Mouse (Mus musculus): ENCODE data around the gene Gm45208.
A peak's percentile ranks its signal among the peaks of the same experiment; 100 is the strongest.
"Not testable (repeated sequence)": the region's sequence is repeated elsewhere in the genome, so short reads cannot be mapped to it uniquely, and the experiment has no call there.

Gm45208 gene

DNA sequence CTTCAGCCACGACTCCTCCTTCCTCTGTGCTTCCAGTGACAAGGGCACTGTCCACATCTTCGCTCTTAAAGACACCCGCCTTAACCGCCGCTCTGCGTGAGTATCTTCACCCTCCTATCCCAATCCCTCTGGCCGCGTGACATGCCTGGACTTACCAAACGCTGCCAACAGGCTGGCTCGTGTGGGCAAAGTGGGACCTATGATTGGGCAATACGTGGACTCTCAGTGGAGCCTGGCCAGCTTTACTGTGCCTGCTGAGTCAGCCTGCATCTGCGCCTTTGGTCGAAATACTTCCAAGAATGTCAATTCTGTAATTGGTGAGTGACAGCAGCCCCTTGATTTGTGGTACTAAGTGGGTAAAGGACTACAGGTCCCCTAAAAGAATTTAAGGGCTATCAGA lies 5.1 kb downstream of the Gm45208 start:
- no peak for DNase-seq (ENCODE audit: low spot score in 2 of 2)

DNA sequence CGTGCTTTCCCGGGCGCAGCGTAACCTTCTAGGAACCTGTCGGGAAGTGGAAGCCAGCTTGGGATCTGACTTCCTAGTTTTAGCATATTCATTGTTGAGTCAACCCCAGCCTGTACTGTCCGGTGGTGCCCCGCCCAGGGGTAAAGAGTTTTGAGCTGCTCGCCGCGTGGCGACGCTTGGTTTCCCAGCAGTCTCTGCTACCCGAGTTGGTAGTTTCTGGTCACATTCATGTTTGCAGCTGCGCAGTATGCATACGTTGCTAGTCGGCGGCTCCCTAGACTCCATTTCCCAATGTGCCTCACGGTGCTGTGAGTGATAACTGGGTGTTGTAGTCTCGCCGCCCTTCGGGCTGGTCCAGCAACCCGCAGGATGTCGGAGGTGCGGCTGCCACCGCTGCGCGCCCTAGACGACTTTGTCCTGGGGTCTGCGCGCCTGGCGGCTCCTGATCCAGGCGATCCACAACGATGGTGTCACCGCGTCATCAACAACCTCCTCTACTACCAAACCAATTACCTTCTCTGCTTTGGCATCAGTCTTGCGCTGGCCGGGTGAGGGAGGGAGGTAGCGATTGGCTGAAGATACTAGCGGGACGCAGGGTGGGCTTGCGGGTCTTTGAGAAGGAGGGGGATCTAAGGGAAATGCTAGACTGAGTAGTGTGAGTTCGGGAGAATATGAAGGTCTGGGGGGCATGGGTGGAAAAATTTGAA lies 6.3 kb downstream of the Gm45208 start, which contains the start of gene Praf2:
TSS of gene Praf2 (plus strand) at position 225 of the 707 bp plus-strand sequence.
- DNase-seq (ENCODE audit: low spot score in 2 of 2) = peak; percentile 81 to 89

DNA sequence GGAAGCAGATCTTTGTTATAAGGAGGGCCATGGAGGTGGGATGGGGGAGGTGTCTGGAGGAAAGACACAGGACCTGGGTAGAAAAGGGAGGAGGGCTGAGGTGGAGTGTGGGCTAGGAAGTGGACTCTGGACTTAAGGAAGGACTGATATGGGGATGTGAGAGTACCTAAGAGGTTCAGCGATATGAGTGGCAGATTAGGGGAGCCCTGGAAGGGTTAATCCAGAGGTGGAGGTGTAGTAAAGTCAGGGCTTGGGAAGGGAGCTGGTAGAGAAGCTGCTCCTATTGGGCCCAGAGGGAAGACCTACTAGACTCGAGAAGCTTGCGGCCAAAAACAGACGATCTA lies 6.8 kb downstream of the Gm45208 start:
- DNase-seq (ENCODE audit: low spot score in 2 of 2) = no peak

DNA sequence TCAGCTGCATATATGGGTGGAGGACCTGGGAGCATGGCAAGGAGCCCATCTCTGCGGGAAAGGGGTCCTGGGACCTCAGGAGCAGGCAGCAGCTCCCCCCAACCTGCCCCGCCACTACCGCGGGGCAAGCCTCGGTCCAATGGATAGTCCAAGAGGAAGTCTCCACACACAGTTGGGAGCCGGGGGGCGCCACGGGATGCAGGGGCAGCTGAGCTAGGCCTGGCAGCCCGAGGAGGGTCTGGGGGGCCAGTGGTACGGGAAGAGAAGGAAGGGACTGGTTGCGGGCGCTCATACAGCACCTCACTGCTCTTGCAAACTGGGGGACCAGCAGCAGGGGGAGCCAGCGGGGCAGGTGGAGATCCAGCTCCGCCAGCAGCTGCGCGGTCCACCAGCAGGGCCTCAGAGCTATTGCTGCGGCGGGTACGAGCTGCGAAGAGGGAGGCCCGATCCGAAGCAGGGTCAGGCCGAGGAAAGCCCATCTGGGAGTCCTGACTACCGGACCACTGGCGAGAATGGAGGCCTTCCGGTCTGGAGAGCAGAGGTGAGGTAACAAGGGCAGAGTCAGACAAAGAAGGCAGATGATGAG lies 11.6 kb downstream of the Gm45208 start:
- DNase-seq (ENCODE audit: low spot score in 2 of 2) = peak in 1 of 2 experiments; percentile 33

DNA sequence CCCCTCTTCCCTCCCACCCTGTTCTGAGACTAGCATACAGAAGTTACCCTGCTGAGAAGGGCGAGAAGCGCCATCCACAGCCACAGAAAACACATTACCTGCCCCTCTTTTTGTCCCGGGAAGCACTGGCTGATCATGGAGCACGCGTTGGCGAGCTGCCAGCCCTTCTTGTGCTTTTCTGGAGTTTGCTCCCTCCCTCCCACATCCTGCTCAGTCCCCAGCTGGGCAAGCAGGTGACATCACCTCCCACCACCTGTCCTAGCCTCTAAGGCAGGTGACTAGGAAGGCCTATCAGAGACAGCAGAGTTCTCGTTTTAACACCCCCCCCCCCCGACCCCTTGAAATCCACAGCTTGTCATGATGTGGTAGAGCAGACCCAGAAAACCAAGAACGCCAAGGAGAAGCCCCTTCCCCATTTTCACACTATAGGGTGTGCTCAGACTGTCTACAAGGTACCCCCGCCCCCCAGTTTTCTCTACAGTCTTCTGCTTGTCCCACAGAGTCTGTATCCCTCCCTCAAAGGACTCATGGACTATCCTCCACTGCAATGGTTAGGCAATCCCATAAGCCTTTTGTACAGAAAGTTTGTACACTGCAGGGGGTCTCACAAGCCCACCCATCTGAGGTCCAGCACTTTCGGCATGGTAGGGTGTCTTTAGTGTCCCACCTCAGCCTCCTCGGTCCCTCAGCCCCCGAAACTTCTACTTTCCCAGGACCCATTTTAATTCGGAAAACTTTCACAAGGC lies 17.5 kb downstream of the Gm45208 start:
- DNase-seq (ENCODE audit: low spot score in 2 of 2) = no peak

DNA sequence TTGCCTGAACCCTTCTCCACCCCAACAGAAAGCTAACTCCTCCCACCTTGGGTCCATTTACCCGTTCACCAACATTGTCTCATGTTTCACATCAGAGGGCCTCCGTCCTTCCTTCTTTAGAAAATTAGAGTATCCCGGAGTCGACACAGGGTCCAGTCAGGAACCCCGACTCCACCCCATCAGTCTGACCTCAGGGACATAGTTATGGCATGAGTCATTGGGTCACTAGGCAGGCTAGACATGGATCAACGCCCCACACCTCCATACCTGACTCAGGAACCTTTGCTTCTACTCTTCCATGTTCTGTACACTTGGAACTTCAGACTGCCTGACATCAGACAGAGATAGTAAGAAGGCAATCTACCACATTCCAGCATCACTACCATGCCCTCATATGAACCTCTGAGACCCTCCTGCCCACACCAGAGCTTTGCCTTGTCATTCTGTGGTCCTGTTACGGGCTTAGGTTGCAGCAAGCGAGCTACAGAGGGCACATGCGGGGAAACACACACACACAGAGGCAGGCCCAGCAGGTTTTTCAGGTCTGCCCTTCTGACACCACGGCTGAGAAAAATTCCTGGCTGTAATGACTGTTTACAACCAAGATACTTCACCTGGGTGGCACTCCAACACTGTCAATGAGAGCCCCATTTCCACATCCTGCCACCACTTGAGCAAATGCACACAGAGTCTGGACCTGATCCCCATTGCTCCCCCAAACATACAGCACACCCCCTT lies 18.2 kb downstream of the Gm45208 start:
- DNase-seq (ENCODE audit: low spot score in 2 of 2) = no peak

DNA sequence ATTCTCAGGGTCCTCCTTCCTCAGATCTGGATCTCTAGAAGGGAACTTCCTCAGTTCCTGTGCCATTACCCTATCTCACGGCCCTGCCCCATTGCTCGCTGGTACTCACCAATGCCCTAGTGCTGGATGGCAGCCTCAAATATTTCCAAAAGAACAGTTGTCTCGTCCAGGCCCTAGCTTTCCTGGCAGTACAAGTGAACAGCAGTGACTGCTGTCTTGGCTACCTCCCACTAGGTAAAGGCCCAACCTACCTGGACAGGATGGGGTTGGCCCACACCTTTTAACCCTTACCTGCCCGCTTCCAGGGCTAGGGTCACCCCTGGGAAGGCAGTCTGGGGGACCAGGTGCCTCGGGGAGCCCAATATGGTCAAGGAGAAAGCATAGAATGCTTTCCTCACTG lies 19.1 kb downstream of the Gm45208 start:
- no peak for DNase-seq (ENCODE audit: low spot score in 2 of 2)

DNA sequence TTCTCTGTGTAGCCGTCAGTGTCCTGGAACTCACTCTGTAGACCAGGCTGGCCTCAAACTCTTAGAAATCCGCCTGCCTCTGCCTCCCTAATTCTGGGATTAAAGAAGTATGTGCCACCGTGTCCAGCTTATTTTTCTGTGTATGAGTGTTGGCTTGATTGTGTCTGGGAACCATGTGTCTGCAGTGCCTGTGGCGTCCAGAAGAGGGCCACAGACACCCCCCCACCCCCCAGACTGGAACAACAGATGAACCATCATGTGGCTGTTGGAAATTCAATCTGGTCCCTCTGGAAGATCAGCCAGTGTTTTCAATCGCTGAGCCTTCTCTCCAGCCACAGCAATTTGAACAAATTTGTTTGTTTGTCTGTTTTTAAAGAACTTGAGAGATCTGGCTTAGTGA lies 21.4 kb downstream of the Gm45208 start:
- DNase-seq (ENCODE audit: low spot score in 2 of 2) = no peak

DNA sequence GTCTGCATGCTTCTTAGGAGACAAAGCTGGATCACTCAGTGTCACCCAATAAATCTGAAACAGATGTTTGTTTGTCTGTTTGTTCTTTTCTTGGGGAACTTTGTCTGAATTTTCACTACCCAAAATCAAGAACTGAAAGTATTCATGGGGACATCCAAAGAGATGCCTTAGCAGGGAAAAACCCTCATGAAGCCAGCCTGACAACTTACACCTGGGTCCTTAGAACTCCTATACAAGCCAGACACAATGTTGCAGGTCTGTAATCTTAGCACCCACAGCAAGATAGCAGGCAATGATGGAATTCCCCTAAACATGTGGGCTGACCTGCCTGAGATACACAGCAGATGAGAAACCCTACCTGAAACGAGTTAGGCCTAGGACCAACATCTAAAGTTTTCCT lies 22.9 kb downstream of the Gm45208 start:
- no peak for DNase-seq (ENCODE audit: low spot score in 2 of 2)

DNA sequence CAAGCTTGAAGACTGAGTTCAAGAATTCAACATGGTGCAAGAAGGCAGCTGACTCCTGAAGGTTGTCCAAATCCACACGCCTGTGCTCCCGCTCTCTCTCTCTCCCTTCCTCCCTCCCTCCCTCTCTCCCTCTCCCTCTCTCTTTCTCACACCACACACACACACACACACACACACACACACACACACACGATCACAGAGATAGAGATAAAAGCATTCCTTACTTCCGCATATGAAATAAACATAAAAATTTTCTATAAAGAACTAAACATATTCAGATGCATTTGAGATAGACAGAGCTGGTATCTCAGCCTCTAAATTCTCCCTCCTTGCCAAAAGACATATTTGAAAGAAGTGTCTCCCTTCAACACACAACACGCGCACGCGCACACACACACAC lies 23.4 kb downstream of the Gm45208 start:
- no peak for DNase-seq (ENCODE audit: low spot score in 2 of 2)

DNA sequence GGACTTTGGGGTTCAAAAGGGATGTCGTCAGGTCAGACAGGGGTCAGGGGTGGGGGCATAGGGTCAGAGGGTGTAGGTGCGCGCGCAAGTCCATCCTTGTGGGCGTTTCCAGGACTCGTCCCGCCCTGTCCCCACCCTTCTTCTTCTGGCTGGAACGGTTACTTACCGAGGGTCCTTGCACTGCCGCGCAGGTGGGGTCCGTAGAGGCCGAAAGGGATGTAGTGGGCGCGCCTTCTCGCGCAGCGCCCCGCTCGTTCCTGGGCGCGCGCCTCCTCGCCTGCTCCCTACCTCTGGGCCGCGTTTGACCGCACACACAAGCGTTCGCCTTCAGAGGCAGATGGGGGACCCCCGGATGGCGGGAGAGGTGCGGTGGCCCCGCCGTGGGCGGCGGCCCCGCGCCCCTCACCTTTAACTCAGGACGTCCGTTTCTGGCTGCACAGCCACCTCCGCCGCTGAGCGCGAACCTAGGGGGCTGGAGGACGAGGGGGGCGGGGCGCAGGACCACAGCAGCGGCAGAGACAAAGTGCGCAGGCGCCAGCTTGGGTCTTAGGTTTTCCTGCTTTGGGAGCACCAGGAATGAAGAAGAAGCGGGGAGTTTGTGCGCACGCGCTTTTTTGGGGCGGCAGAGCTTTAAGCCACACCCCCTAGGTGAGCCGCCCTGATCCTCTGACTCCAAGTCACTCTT lies 28.5 kb downstream of the Gm45208 start, which contains the start of gene Ccdc120:
TSS of gene Ccdc120 (minus strand) at position 474 of the 685 bp plus-strand sequence.
- peak; percentile 68 to 70 for DNase-seq (ENCODE audit: low spot score in 2 of 2)

DNA sequence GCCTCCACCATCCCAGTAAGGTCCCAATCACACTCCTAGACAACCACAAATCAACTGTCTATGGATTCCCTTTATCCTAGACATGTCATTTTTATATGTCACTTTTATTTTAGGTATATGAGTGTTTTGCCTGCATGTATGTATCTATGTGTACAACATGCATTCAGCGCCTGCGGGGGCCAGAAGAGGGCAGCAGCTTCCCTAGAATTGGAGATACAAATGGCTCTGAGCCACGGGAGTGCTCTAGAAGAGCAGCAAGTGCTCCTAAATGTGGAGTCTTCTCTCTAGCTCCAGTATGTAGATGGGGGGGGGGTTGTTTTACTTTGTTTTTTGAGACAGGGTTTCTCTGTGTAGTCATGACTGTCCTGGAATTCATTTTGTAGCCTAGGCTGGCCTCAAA lies 31.6 kb downstream of the Gm45208 start:
- not testable (repeated sequence) for DNase-seq (ENCODE audit: low spot score in 2 of 2)

DNA sequence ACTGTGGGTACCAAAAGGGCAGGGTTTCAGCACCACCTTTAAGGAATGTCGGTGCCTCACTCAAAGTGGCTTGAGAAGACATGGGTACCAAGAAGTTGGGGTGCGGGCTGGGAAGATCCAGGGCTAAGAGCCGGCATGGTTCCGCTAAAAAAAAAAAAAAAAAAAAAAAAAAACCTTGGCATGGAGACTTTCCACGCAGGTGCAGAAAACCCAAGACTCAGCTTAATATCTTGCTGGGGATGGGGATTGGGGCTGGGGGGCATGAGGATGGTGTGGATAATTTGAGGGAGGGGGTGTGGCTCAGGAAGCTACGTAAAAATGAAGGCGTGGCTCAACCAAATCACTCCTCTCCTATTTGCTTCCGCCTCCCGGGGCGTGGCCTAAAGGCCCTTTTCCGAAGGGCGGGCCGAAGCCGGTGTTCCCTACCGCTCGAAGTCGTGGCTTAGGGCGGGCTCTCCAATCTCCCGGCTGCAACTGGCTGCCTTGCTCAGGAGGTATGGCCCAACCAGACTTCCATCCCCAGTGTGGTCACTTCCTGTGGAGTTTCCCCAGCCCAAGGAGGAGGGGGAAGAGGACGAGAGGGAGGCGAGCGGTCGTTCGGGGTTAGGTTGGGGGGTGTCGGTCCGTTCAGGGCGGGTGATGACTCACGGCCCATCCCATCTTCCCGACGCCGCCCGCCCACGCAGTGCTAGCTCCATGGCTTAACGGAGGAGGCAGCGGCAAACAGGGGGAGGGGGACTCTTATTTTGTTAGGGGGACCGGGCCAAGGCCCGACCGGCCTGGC lies 40.3 kb downstream of the Gm45208 start, which contains the start of gene Tfe3:
TSS of gene Tfe3 (plus strand) at position 424 of the 784 bp plus-strand sequence.
- peak; percentile 89 to 92 for DNase-seq (ENCODE audit: low spot score in 2 of 2)

DNA sequence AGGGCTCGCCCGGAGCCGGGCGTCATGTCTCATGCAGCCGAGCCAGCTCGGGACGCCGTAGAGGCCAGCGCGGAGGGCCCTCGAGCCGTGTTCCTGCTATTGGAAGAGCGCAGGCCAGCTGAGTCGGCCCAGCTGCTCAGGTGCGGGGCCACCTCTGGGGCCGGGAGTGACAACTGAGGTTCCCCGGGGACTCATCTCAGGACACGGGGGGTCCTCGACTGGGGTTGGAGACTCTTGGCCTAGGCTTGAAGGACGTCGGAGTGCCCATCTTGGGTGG lies 40.8 kb downstream of the Gm45208 start:
- no peak for DNase-seq (ENCODE audit: low spot score in 2 of 2)

DNA sequence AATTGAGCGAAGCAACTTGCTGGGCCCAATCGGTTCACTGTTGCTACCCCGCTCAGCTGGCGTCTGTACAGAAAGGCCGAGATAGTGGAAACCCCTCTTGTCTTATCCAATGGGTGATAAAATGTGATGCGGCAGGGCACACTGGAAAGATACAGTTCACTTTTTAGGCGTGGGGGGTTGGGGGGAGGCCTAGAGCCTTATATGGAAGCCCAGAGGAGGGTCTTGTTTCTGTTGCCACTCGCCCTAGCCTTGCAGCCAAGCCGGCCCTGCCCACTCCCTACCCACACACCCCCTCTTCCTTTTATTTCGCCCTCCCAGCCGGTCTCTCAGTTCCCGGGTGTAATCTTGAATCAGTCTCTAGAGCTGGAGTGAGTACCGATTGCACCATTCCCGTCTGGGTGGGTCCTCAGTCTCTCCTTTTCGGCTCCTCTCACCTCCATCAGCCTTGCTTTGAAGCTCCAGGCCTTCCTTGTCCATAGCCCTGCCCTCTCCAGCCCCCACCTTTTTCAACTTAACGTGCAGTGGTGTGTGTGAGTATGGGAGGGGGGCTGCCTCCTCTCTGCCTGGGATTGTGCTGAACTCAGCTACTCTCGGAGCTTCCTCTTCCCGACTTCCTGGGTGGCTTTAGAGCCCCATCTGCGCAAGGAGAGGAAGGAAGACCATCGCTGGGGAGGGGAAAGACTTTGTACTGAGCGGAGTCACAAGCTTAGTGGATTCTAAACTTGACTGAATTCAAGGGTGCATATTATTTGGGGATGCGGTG lies 41.8 kb downstream of the Gm45208 start:
- no peak for DNase-seq (ENCODE audit: low spot score in 2 of 2)

DNA sequence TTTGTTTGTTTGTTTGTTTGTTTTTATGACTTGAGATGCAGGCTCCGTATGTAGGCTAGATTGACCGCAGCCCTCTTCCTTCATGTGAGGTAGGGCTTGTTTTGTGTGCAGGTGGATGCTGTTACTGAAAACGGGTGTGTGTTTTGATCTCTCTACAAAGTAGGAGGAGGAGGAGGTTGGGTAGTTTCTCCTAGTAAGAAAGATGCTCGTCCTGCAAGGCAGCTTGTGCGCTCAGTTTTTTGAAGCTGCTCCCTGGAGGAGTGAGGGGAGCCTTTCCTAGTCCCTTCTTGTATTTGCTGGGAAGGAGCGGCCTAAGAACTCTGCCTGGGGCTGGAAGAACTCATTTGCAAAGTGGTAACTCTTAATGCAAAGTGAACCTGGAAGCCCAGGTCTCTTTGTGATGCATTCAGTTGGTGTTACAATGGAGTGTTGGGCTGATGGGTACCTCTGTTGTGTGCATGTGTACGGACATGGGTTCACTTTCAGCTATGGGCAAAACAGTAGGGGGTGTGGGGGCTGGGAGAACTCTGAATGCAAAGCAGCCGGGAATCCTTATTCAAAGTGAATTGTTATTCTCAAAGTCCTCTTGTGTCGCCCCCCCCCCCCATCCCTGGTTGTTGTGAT lies 42.7 kb downstream of the Gm45208 start:
- no peak for DNase-seq (ENCODE audit: low spot score in 2 of 2)

DNA sequence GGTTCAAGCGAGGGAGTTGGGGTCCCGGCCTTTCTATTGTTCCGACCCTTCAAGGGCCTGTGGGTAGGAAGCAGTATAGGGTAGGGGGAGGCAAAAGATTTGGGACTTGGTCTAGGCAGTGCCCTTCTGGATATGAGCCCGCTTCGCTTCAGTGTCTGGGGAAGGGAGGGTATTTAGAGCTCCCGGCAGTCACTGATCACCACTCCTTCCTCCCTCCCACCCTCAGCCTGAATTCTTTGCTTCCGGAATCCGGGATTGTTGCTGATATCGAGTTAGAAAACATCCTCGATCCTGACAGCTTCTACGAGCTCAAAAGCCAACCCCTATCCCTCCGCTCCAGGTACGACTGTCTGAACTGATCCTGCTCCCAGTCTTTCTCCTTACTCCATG lies 43.2 kb downstream of the Gm45208 start:
- DNase-seq (ENCODE audit: low spot score in 2 of 2) = no peak

DNA sequence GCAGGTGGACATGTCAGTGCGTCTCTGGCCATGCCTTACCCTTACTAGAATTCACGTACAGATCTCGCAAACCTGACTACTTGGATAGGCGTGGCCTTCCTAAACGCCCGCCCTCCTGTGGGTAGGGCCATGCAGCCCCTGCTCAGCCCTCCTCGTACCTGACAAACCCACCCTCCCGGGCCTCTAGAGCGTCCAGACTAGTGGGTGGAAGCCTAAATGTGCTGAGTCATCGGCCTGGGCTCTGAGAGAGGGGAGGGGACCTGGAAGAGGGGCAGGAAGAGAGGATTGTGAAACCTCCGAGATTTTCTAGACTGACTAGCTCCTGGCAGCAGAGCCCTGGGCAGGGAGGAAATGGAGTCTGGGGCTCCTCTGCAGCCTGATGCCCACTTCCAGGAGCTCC lies 43.7 kb downstream of the Gm45208 start:
- DNase-seq (ENCODE audit: low spot score in 2 of 2) = no peak

DNA sequence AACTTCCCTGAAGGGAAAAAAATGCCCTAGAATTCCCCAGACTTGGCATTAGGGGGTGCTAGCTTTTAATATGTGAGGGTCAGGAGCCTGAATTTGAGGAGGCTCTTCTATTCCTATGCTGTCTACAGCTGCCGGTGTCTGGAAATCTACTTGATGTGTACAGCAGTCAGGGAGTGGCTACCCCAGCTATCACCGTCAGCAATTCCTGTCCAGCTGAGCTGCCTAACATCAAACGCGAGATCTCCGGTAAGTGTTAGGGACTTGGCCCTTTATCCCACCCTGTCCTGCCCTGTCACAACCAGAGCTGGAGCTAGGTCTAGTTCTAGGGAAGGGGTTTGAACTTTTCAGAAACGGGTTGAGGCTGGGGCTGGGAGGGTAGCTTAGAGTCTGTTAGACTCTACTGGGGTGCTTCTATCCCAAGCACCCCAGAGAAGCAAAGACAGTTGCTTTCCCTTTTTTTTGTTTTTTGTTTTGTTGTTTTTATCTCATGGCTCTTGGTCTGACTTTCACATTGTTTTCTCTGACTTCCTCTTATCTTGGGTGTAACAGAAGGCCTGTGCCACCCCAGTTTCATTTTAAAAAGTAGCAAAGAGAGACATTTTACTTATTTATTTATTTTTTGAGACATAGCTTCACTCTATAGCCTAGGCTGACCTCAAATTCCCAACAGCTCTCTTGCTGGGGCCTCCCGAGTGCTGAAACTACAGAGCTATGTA lies 47.4 kb downstream of the Gm45208 start:
- no peak for DNase-seq (ENCODE audit: low spot score in 2 of 2)

All from right cerebral cortex, postnatal 36 days (tissue).